Comparison of ENCODE assay signal across 8 mouse cellular contexts in genomic region chr12:80407824-80408223, GRCm38 (mm10). TPM values are rescaled to one million over a fixed set of nuclear protein-coding genes. Genes with fewer than 3 reads are reported as not detected.
A peak's percentile ranks its signal among the peaks of the same experiment; 100 is the strongest.
DNase-seq lines count a peak whose midpoint lies in the region; ATAC-seq and TF ChIP-seq lines count a peak whose summit lies in the region.

No protein-coding gene starts in this region.

- no peak overlapping the region for H3K4me2 ChIP-seq in liver, embryonic 11.5 days
- H3K4me2 ChIP-seq in limb, embryonic 11.5 days (ENCODE audit: low read depth, severe bottlenecking) = no peak overlapping the region

- H3K36me3 ChIP-seq in liver, embryonic 11.5 days (ENCODE audit: control insufficient read depth, insufficient read depth, low read length) = peaks cover 5% of the 10 kb centered on the region; the same call in 1 of the 2 replicates
- no peaks in the 10 kb centered on the region for H3K36me3 ChIP-seq in limb, embryonic 11.5 days (ENCODE audit: control insufficient read depth, insufficient read depth, low read length)
- H3K36me3 ChIP-seq in spleen, adult 2 months (ENCODE audit: control insufficient read depth, insufficient read depth, low read length) = peaks cover 10% of the 10 kb centered on the region

- peak; percentile 20; the same call in 1 of the 2 replicates for TF ChIP-seq CTCF in spleen, adult 2 months (IDR thresholded peaks at IDR 0.05; ENCODE audit: extremely low read depth, insufficient read depth, insufficient read length, insufficient replicate concordance)

- H3K27me3 ChIP-seq in liver, embryonic 11.5 days (replicated peaks; ENCODE audit: control insufficient read depth, insufficient read depth, low read length) = no peaks in the 10 kb centered on the region
- H3K27me3 ChIP-seq in limb, embryonic 11.5 days (ENCODE audit: control insufficient read depth, insufficient read depth, low read length) = no peaks in the 10 kb centered on the region
- no peaks in the 10 kb centered on the region for H3K27me3 ChIP-seq in spleen, adult 2 months (ENCODE audit: control insufficient read depth, insufficient read depth, low read length)

- WGBS in liver, embryonic 11.5 days = 56% methylated on average over 3 of the region's 3 CpGs
- 50% methylated on average over 3 of the region's 3 CpGs for WGBS in limb, embryonic 11.5 days
- 59% methylated on average over 3 of the region's 3 CpGs for WGBS in spleen, adult 2 months

- no peaks in the 10 kb centered on the region for H3K9me3 ChIP-seq in liver, embryonic 11.5 days (ENCODE audit: control insufficient read depth, low read length)
- no peaks in the 10 kb centered on the region for H3K9me3 ChIP-seq in limb, embryonic 11.5 days (ENCODE audit: control insufficient read depth, low read length)

- no peak overlapping the region for H3K9ac ChIP-seq in liver, embryonic 11.5 days (ENCODE audit: low read depth, low read length)
- no peak overlapping the region for H3K9ac ChIP-seq in limb, embryonic 11.5 days (ENCODE audit: low read length)

- no peak for TF ChIP-seq POLR2A in spleen, adult 2 months (IDR thresholded peaks at IDR 0.05; ENCODE audit: low read depth, low read length)

- H3K4me1 ChIP-seq in liver, embryonic 11.5 days (replicated peaks; ENCODE audit: control insufficient read depth, insufficient read depth, low read length) = no peaks in the 10 kb centered on the region
- no peaks in the 10 kb centered on the region for H3K4me1 ChIP-seq in limb, embryonic 11.5 days (ENCODE audit: control insufficient read depth, insufficient read depth, low read length)
- H3K4me1 ChIP-seq in spleen, adult 2 months (ENCODE audit: control insufficient read depth, insufficient read depth, insufficient read length) = no peaks in the 10 kb centered on the region

- H3K27ac ChIP-seq in liver, embryonic 11.5 days (ENCODE audit: low read depth, low read length) = no peak overlapping the region
- H3K27ac ChIP-seq in limb, embryonic 11.5 days (replicated peaks; ENCODE audit: low read depth, low read length) = no peak overlapping the region
- H3K27ac ChIP-seq in spleen, adult 2 months (ENCODE audit: insufficient read depth, low read length) = no peak overlapping the region

- DNase-seq in cerebellum, postnatal 36 days = peak; percentile 18 to 20
- DNase-seq in cerebellum, adult 11 months = no peak
- peak; percentile 57 for DNase-seq in liver
- no peak for DNase-seq in liver, embryonic 11.5 days (ENCODE audit: low spot score)
- DNase-seq in c-Kit-negative CD71-positive TER-119-positive erythroid progenitor cells, embryonic 14.5 days (ENCODE audit: low read depth, low spot score) = peak; percentile 27
- DNase-seq in limb, embryonic 11.5 days (ENCODE audit: low spot score) = peak; percentile 67
- peak; percentile 28 to 53 for DNase-seq in spleen, adult 2 months (ENCODE audit: low read depth in 1 of 2, low spot score in 2 of 2)
- DNase-seq in Muller cell, postnatal 12 days (ENCODE audit: inconsistent ontology term) = no peak

- ATAC-seq in liver, embryonic 11.5 days (replicated peaks; ENCODE audit: low FRiP score) = no peak
- ATAC-seq in limb, embryonic 11.5 days (ENCODE audit: insufficient number of reproducible peaks, low FRiP score, low TSS enrichment, low read depth) = no peak

- H3K4me3 ChIP-seq in liver, embryonic 11.5 days (ENCODE audit: low read depth, low read length) = no peak overlapping the region
- H3K4me3 ChIP-seq in limb, embryonic 11.5 days (ENCODE audit: low read depth, low read length) = no peak overlapping the region
- H3K4me3 ChIP-seq in spleen, adult 2 months (ENCODE audit: extremely low read depth, insufficient read depth, insufficient read length) = no peak overlapping the region

RNA-seq across cellular contexts. Expression of gene Dcaf5, which starts 28.6 kb away (rescaled TPM):
- polyA plus RNA-seq in liver, embryonic 11.5 days (2014; fragmentation: Nextera tagmentation; extraction: Ambion mirVana) = 5.1 and 5.2 TPM in 2 replicates
- 10.3 and 11.3 TPM in 2 replicates for polyA plus RNA-seq in limb, embryonic 11.5 days (2014; fragmentation: Nextera tagmentation; extraction: Ambion mirVana)
- 14.6 and 18.5 TPM in 2 replicates for polyA plus RNA-seq in spleen, adult 2 months (2012; rRNA removed)

RNA-seq across cellular contexts. Expression of gene Exd2, which starts 55.1 kb away (rescaled TPM):
- 17.5 and 18.7 TPM in 2 replicates for polyA plus RNA-seq in liver, embryonic 11.5 days (2014; fragmentation: Nextera tagmentation; extraction: Ambion mirVana)
- 30.1 and 35.5 TPM in 2 replicates for polyA plus RNA-seq in limb, embryonic 11.5 days (2014; fragmentation: Nextera tagmentation; extraction: Ambion mirVana)
- 7.7 and 8.0 TPM in 2 replicates for polyA plus RNA-seq in spleen, adult 2 months (2012; rRNA removed)

Comparison
In these comparisons a context has a peak if more than half of its experiments do, and no peak if none do; other contexts are left out.
1. DNase-seq: peak in cerebellum, postnatal 36 days (2 of 2), liver (single experiment), c-Kit-negative CD71-positive TER-119-positive erythroid progenitor cells, embryonic 14.5 days (single experiment), limb, embryonic 11.5 days (single experiment) and spleen, adult 2 months (2 of 2); none in cerebellum, adult 11 months (single experiment), liver, embryonic 11.5 days (single experiment) and Muller cell, postnatal 12 days (single experiment).